Mouse (Mus musculus) layer of hippocampus, adult 6 months (tissue): Measurements from ENCODE around the gene Wdpcp. TPM values are rescaled to one million over a fixed set of nuclear protein-coding genes. Genes with fewer than 3 reads are reported as not detected.

Experiments used
- long read RNA-seq, 2 experiments: library from polyadenylated mRNA; unstranded; transcript quantifications; one replicate each; pipeline ENCODE4 v2.0.0; 2019 to 2020
- microRNA-seq: library from miRNA; unstranded; fragments of <30 nt; microRNA quantifications from one replicate; pipeline ENCODE4 v1.2.0, GENCODE M21; 2020
- polyA plus RNA-seq: library from polyadenylated mRNA; unstranded; fragments of <200 nt; fragmentation: Nextera tagmentation; gene quantifications from 2 replicates; pipeline ENCODE4 v1.2.3, GENCODE M21; 2021

The Wdpcp gene
- polyA plus RNA-seq = 5.2 and 7.3 TPM in 2 replicates
- long read RNA-seq, experiment 1, transcript Wdpcp-201 (18 exons, 2,792 nt) = major isoform, 12 of 18 reads
- long read RNA-seq, experiment 1, partial matches to known transcripts = 2 of 18 reads
- long read RNA-seq, experiment 1, other reads (novel, unspliced or antisense) = 4 of 18 reads
- long read RNA-seq, experiment 2, transcript Wdpcp-201 (18 exons, 2,792 nt) = major isoform, 57 of 85 reads
- long read RNA-seq, experiment 2, partial matches to known transcripts = 2 of 85 reads
- long read RNA-seq, experiment 2, other reads (novel, unspliced or antisense) = 26 of 85 reads

GRCm38 (mm10) chr11:21571700-21572381, at the start of gene Wdpcp, which contains the start of gene Mdh1:
Wdpcp (plus strand) TSS chr11:21572235.
Mdh1 (minus strand) TSS chr11:21572367.

Small RNAs within 50 kb of the gene (microRNA-seq; reads per million reads assigned to microRNA genes)
- not detected for gene Gm22990

Other genes with a start within 250 kb of the Wdpcp start
- gene Ugp2, start 201.0 kb upstream of the Wdpcp start, polyA plus RNA-seq = 64.9 and 71.2 TPM in 2 replicates
- gene Mdh1, start 132 bp downstream of the Wdpcp start, polyA plus RNA-seq = 999 and 1,026 TPM in 2 replicates